Mouse (Mus musculus): ENCODE results near the gene Tbc1d2.
"Not testable (repeated sequence)": the region's sequence is repeated elsewhere in the genome, so short reads cannot be mapped to it uniquely, and the experiment has no call there.

The Tbc1d2 gene

DNA sequence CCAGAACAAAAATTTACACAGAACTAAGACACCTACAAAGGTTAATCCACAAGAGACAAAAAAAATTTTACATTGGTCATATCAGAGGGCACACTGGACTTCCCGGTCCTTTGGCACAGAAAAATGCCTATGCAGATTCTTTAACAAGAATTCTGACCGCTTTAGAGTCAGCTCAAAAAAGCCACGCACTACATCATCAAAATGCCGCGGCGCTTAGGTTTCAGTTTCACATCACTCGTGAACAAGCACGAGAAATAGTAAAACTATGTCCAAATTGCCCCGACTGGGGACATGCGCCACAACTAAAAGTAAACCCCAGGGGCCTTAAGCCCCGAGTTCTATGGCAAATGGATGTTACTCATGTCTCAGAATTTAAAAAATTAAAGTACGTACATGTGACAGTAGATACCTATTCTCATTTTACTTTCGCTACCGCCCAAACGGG lies 69.2 kb downstream of the Tbc1d2 start:
- DNase-seq (ENCODE audit: low spot score in 2 of 2): not testable (repeated sequence)

- not testable (repeated sequence) for DNase-seq (ENCODE audit: low spot score in 2 of 2)
Observed at GRCm38 (mm10) chr4:46578796-46579346, 71.1 kb downstream of the Tbc1d2 start.

- DNase-seq (ENCODE audit: low spot score in 2 of 2): no peak
Observed at GRCm38 (mm10) chr4:46578228-46578627, 71.8 kb downstream of the Tbc1d2 start.

GRCm38 (mm10) chr4:46575509-46576284 lies 74.3 kb downstream of the Tbc1d2 start:
- not testable (repeated sequence) for DNase-seq (ENCODE audit: low spot score in 2 of 2)

GRCm38 (mm10) chr4:46574841-46575240 lies 75.2 kb downstream of the Tbc1d2 start:
- DNase-seq (ENCODE audit: low spot score in 2 of 2): no peak

DNA sequence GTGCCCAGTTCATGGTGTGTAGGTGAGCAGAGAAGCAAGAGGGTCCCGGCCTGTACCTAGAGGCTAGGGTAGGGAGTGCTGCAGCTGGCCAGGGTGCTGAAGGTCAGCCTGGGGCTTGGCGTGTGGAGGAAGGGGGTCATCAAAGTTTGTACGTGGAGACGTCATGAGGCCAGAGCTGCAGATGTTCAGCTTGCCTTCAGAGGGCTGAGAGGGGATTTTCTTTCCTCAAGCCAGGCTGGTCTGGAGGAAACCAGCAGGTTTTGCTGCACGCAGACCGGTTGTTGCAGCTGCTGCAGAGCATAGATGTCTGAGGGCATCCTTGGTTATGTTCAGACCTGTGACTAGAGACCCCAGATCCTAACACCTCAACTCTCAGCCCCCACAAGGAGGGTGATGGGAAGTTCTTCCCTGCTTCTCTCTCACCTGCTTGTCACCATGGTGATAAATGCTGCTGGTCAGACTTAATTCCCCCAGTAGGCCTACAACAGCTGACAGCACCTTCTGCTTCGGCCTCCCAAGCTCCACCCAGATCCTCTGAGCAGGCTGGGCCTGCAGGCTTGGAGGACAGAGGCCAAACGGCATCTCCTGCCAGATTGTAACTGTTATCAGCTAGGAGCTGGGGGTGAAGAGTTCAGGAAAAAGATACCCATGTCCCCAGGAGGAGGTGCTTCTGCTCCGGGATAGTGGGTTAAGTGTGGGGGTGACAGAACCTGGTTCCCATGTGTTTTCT lies 75.8 kb downstream of the Tbc1d2 start:
- DNase-seq (ENCODE audit: low spot score in 2 of 2): no peak

DNA sequence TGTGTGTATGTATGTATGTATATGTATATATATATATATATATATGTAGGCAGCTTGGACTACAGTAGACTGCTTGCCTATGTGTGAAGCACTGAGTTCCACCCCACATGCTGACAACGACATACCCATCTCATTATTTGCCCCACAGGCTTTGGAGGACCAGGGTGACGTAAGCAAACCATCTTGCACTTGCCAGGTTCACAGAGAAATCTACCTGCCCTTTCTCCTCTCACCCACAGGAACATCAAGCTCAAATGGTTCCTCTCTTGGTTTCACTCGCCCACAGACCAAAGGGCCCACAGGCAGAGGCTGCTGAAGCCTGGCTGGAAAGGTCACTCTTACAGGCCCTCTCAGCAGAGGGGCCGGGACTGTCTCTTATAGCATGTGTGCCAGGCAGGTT lies 77.4 kb downstream of the Tbc1d2 start:
- no peak for DNase-seq (ENCODE audit: low spot score in 2 of 2)

GRCm38 (mm10) chr4:46571744-46572143 lies 78.3 kb downstream of the Tbc1d2 start:
- DNase-seq (ENCODE audit: low spot score in 2 of 2): no peak

- DNase-seq (ENCODE audit: low spot score in 2 of 2): peak in 1 of 2 experiments; percentile 28
Observed at GRCm38 (mm10) chr4:46569671-46570070, 80.3 kb downstream of the Tbc1d2 start.

- DNase-seq (ENCODE audit: low spot score in 2 of 2): no peak
Observed at GRCm38 (mm10) chr4:46568169-46568568, 81.8 kb downstream of the Tbc1d2 start.

GRCm38 (mm10) chr4:46566931-46567671 lies 82.9 kb downstream of the Tbc1d2 start:
- DNase-seq (ENCODE audit: low spot score in 2 of 2): no peak

GRCm38 (mm10) chr4:46565393-46565955 lies 84.5 kb downstream of the Tbc1d2 start:
- no peak for DNase-seq (ENCODE audit: low spot score in 2 of 2)

GRCm38 (mm10) chr4:46564247-46564646 lies 85.8 kb downstream of the Tbc1d2 start:
- no peak for DNase-seq (ENCODE audit: low spot score in 2 of 2)

GRCm38 (mm10) chr4:46563847-46564246 lies 86.2 kb downstream of the Tbc1d2 start:
- DNase-seq (ENCODE audit: low spot score in 2 of 2): no peak

DNA sequence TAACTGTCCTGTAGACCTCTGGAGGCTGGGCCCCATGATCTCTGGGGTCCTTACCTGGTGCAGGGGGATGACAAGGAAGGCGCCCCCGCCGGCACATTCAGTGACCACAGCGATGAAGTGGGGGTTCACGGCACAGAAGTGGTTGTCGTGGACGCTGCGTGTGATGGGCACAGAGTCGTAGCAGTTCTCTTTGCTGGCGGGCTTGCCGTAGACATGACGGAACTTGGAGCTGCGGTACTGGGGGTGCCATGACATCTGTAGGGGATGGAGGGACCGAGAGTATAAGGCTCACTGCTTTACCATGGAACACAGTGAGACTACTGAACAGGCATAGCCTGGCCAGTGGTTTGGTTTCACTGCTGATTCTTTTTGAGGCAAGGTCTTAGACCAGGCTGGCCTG lies 87.2 kb downstream of the Tbc1d2 start:
- no peak for DNase-seq (ENCODE audit: low spot score in 2 of 2)

DNA sequence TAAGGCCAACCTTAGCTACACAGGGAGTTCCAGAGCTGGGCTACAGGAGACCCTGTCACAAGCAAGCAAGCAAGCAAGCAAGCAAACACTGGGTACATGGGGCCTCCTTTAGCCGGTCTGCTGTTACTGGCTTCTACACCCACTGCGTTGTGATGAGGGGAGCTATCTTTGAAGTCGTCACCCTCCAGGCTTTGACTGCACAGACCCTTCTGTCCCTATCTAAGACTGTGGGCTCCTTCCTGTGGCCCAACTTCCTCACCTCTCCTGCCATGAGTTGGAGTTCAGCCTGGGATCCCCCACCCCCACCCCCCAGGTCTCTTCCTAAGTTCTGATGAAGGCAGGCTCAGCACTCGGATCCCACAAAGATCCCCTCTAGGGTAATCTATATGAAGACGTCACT lies 88.0 kb downstream of the Tbc1d2 start:
- DNase-seq (ENCODE audit: low spot score in 2 of 2): no peak

DNA sequence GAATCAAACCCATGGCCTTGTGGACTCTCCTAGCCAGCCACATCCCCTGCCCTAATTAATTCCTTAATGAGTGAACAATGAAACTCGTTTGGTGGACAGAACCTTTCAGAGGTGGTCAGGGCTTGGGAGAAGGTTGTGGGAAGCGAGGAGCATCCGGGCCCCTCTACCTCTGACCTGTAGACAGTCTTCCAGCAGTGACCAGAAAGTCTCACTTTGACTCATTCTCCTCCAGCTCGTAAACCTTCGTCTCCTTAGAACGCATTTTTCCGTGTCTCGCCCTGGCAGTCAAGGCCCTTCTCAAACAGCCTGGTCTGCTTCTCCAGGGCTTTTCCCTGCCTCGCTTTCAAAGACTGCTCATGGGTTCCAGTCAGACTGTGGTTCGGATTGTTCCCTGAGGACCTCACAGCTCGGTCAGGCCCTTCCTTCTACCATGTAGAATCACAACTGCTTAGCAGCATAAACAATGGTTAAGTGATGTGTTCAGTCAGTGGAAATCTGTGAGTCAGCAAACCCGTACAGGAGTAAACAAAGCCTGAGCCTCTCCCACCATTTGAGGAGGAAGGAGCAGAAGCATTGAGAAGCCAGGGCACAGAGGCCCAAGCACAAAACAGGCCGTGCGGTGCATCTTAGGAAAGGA lies 89.8 kb downstream of the Tbc1d2 start:
- no peak for DNase-seq (ENCODE audit: low spot score in 2 of 2)

DNA sequence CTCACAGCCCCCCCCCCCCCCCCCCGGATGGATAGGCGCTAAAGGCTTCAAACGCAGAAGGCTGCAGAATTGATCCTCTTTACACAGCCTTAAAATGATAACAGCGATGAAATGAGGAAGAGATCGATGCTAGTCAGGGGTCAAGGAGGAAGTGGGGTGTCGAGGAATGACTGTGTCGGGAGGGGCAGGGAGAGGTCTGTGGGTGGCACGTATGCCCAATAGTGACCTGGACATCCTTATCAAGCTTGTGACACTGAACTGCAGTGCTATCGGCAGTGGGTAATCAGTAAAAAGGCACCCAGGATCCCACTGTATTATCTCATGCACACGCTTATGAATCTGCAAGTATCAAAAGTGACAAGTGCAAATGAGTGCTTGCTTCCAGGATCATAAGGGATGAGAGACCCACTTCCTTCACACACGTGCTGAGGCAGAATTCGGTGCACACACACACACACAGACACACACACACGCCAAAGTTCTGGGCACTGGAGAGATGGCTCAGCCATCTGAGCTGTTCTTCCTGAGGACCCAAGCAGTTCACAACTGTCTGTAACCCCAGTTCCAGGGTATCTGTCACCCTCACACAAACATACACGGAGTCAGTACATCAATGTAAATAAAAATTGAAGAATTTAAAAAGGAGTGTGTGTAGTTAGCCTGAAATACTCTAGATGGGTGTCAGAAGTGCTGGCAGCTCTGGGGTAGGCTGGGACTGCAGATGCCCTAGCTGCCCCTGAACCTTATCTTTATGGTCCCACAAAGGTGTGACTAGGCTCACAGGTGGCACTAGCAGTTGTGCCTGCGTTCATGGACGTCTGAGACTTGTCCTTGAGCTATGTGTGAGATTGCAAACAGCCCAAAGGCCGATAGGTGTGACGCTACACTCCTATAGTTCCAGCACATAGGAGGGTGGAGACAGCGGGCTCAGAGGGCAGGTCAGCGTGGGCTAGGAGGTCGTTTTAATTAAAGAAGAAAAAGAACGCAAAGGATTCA lies 91.0 kb downstream of the Tbc1d2 start:
- DNase-seq (ENCODE audit: low spot score in 2 of 2): no peak

- no peak for DNase-seq (ENCODE audit: low spot score in 2 of 2)
Observed at GRCm38 (mm10) chr4:46556933-46557332, 93.1 kb downstream of the Tbc1d2 start.

DNA sequence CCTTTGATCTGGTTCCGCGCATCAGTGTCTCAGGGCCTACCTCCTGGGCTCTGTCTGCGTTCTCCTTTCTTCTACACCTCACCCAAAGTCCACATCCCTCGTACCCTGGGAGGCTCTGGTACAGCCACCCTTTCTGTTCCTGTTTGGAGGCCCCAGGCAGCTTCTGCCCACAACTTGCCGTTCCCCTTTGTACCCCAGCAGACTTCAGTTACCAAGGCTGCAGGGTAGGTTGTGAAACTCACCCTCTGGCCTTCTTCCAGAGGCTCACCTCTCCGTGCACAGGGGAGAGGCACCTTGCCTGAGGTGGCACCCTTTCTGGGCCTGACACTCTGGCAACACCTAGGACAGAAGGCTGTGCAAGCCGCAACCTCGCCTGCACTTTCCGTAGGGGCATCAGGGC lies 94.2 kb downstream of the Tbc1d2 start:
- no peak for DNase-seq (ENCODE audit: low spot score in 2 of 2)
